Mouse (Mus musculus) testis, adult 2 months (tissue): ENCODE measurements at regions not wholly inside any gene's neighbourhood (a gene's known extent, or its start where the extent isn't known, plus 50 kb on each side); places are given as distances from the start of the nearest gene placed in this dataset.

Experiments
- CTCF ChIP-seq: fragments of 200-500 bp; IDR thresholded peaks from 2 replicates; pipeline ENCODE4 v1.5.1; 2012; ENCODE audit warnings: low read depth, mild to moderate bottlenecking, inconsistent platforms, low read length, moderate library complexity; ENCODE audit not compliant: control insufficient read depth, insufficient read depth, insufficient replicate concordance
- POLR2A ChIP-seq: fragments of 200-500 bp; IDR thresholded peaks from 2 replicates; pipeline ENCODE4 v1.6.1; 2012; ENCODE audit warnings: low read depth, mild to moderate bottlenecking, inconsistent platforms, low read length, moderate library complexity; ENCODE audit not compliant: control insufficient read depth

- TF ChIP-seq CTCF, result no peak
- TF ChIP-seq POLR2A, result no peak
These were observed 345.6 kb upstream of the Nr2f2 start for GRCm38 (mm10) chr7:70712141-70712540.
